Mouse (Mus musculus) G1E-ER4 (cell line): ENCODE results near the gene Cdiptos. TPM values are rescaled to one million over a fixed set of nuclear protein-coding genes. Genes with fewer than 3 reads are reported as not detected.

Experiments
- GATA1 ChIP-seq: IDR thresholded peaks from one replicate; pipeline ENCODE4 v1.8.0; 2012; ENCODE audit warnings: low read length, inconsistent platforms
- polyA plus RNA-seq: library from polyadenylated mRNA; stranded (reverse); fragments of >175 nt; gene quantifications from 2 replicates; pipeline ENCODE4 v1.2.3, GENCODE M21; 2012

Gene Cdiptos
- polyA plus RNA-seq, 1 experiment, result 0.04 TPM

GRCm38 (mm10) chr7:126929046-126929445 lies 46.9 kb downstream of the Cdiptos start:
- no peak for TF ChIP-seq GATA1

GRCm38 (mm10) chr7:126928384-126929037 lies 47.4 kb downstream of the Cdiptos start, which contains the start of gene Kctd13:
TSS of gene Kctd13 (plus strand) at chr7:126928879.
- no peak for TF ChIP-seq GATA1

GRCm38 (mm10) chr7:126926299-126926698 lies 49.6 kb downstream of the Cdiptos start:
- peak; percentile 91 for TF ChIP-seq GATA1

- TF ChIP-seq GATA1, result no peak
Measured at GRCm38 (mm10) chr7:126923999-126924398, 51.9 kb downstream of the Cdiptos start.

GRCm38 (mm10) chr7:126922624-126923060 lies 53.3 kb downstream of the Cdiptos start, which contains the start of gene Tmem219:
TSS of gene Tmem219 (minus strand) at chr7:126922917.
- no peak for TF ChIP-seq GATA1

Other genes starting within 250 kb of the Cdiptos start
- gene Mapk3, start 216.5 kb downstream of the Cdiptos start, polyA plus RNA-seq, result 35.7 and 44.2 TPM in 2 replicates
- gene Gdpd3, start 209.8 kb downstream of the Cdiptos start, polyA plus RNA-seq, result 3.3 and 3.7 TPM in 2 replicates
- 29.3 and 38.2 TPM in 2 replicates for gene Ypel3, start 199.1 kb downstream of the Cdiptos start, polyA plus RNA-seq
- gene Tbx6, start 194.6 kb downstream of the Cdiptos start, polyA plus RNA-seq, result 0.23 and 0.55 TPM in 2 replicates
- 185 and 249 TPM in 2 replicates for gene Ppp4c, start 183.6 kb downstream of the Cdiptos start, polyA plus RNA-seq
- gene Fam57b, start 178.4 kb downstream of the Cdiptos start, polyA plus RNA-seq, result 0.35 and 0.56 TPM in 2 replicates
- not detected in 2 replicates for gene 4930451I11Rik, start 144.5 kb downstream of the Cdiptos start, polyA plus RNA-seq
- not detected in 2 replicates for gene Doc2a, start 128.7 kb downstream of the Cdiptos start, polyA plus RNA-seq
- gene Hirip3, start 114.1 kb downstream of the Cdiptos start, polyA plus RNA-seq, result 312 and 358 TPM in 2 replicates
- 1,199 and 1,504 TPM in 2 replicates for gene Ino80e, start 113.7 kb downstream of the Cdiptos start, polyA plus RNA-seq
- gene Taok2, start 91.4 kb downstream of the Cdiptos start, polyA plus RNA-seq, result 210 and 262 TPM in 2 replicates
- gene Tmem219, start 53.2 kb downstream of the Cdiptos start, polyA plus RNA-seq, result 54.6 and 89.1 TPM in 2 replicates
- 27.6 and 38.3 TPM in 2 replicates for gene Kctd13, start 47.2 kb downstream of the Cdiptos start, polyA plus RNA-seq
- not detected in 2 replicates for gene Asphd1, start 26.5 kb downstream of the Cdiptos start, polyA plus RNA-seq
- 0.59 and 0.93 TPM in 2 replicates for gene Sez6l2, start 25.5 kb downstream of the Cdiptos start, polyA plus RNA-seq
- 94.7 and 114 TPM in 2 replicates for gene Cdipt, start 184 bp downstream of the Cdiptos start, polyA plus RNA-seq
- gene Mvp, start 38.5 kb upstream of the Cdiptos start, polyA plus RNA-seq, result 18.3 and 22.4 TPM in 2 replicates
- 4.9 and 12.5 TPM in 2 replicates for gene Pagr1b, start 40.4 kb upstream of the Cdiptos start, polyA plus RNA-seq
- gene Pagr1a, start 41.3 kb upstream of the Cdiptos start, polyA plus RNA-seq, result 31.1 and 76.8 TPM in 2 replicates
- gene Gm42742, start 45.0 kb upstream of the Cdiptos start, polyA plus RNA-seq, result 145 and 228 TPM in 2 replicates
- gene Prrt2, start 45.1 kb upstream of the Cdiptos start, polyA plus RNA-seq, result 0.53 and 1.9 TPM in 2 replicates
- gene Maz, start 50.9 kb upstream of the Cdiptos start, polyA plus RNA-seq, result 820 and 1,081 TPM in 2 replicates
- gene Kif22, start 66.4 kb upstream of the Cdiptos start, polyA plus RNA-seq, result 45.3 and 56.9 TPM in 2 replicates
- not detected in 2 replicates for gene Zg16, start 111.2 kb upstream of the Cdiptos start, polyA plus RNA-seq
- gene AI467606, start 115.3 kb upstream of the Cdiptos start, polyA plus RNA-seq, result 197 and 223 TPM in 2 replicates
- 0.98 and 2.0 TPM in 2 replicates for gene Qprt, start 146.1 kb upstream of the Cdiptos start, polyA plus RNA-seq
- gene Spn, start 161.7 kb upstream of the Cdiptos start, polyA plus RNA-seq, result 104 and 107 TPM in 2 replicates
- 81.2 and 81.3 TPM in 2 replicates for gene Cd2bp2, start 220.0 kb upstream of the Cdiptos start, polyA plus RNA-seq
- gene Tbc1d10b, start 232.4 kb upstream of the Cdiptos start, polyA plus RNA-seq, result 58.8 and 62.5 TPM in 2 replicates
- 1.2 and 4.3 TPM in 2 replicates for gene Mylpf, start 232.8 kb upstream of the Cdiptos start, polyA plus RNA-seq